Mouse (Mus musculus) heart, adult 9 months (tissue): ENCODE measurements at regions not wholly inside any gene's neighbourhood (a gene's known extent, or its start where the extent isn't known, plus 50 kb on each side); places are given as distances from the start of the nearest gene placed in this dataset.

Experiments used
- DNase-seq, 2 experiments: peaks; one replicate each; pipeline ENCODE4 v3.0.0; 2022; ENCODE audit warnings: low spot score in 2 of 2

- DNase-seq: no peak
Measured at GRCm38 (mm10) chr12:109952933-109953332, 325.9 kb upstream of the Dio3 start.

GRCm38 (mm10) chr12:109957305-109957704 is 321.6 kb upstream of the Dio3 start:
- DNase-seq: no peak

GRCm38 (mm10) chr12:109958357-109959085 is 320.3 kb upstream of the Dio3 start:
- DNase-seq: peak; percentile 12

GRCm38 (mm10) chr12:109966776-109967175 is 312.1 kb upstream of the Dio3 start:
- no peak for DNase-seq

GRCm38 (mm10) chr12:109968303-109968702 is 310.6 kb upstream of the Dio3 start:
- DNase-seq: no peak

GRCm38 (mm10) chr12:109971508-109971907 is 307.4 kb upstream of the Dio3 start:
- no peak for DNase-seq

DNA sequence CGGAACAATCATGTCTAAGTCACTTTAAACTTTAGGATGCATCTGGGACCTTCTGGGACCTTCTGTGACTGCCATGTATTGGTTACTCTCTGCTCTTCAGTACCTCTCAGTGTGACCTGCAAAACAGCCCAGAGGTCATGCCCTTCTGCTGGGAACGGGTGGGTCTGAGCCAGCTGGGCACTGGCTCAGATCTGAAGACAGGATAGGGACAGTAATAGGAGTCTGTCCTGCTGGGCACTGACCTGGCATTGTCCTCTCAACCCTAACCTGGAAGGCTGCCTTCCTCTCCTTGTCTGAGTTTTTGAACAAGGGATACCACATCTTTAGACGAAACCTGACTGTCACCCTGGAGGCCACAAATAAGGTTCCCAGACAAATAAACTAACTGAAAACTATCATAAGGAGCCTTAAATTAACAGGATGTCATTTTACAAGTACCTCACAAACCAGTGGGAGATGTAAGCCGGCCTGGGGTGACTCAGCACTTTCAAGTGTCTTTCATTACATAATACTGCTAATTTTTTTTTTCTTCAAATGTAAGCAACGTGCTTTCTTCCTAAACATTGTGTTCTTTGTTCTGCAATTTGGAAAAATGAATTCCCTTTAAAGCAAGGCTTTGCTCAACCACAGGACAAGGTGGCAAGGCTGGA is 306.4 kb upstream of the Dio3 start:
- no peak for DNase-seq

GRCm38 (mm10) chr12:109973598-109973997 is 305.3 kb upstream of the Dio3 start:
- no peak for DNase-seq

DNA sequence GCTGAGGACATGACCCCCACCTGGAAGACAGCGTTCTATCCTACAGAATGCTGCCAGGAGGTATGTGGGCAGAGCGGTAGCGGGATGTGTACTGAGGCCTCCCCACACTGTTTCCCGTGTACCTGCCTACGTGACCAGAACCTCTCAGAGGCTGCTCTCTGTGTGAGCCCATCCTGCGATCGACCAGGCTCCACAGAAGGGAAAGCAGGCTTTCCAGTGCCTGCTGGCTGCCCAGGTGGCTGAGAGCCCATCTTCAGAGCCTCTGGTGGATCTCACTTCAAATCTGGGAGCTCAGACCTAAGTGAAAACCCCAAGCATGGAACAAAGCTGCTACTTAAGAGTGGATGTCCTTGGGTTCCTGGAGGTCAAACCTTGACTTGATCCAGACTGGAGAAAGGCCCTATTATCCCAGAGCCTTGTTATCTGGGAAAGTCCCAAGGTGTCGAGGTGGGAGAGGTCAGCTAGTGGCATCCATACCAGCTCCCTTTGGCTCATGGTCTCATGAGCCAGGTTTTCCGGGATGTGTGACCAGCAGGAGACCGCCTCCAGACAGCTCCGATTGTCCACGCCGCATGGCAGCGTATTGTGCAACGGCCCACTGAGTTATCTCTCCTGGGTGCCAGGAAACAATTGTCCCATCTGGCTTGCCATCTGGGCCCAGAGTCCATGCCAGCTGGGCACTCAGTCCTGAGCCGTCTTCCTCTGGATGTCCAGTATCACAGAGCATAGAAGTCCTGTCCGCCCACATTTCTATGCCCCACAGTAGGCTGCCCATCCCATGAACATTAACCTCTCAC is 303.5 kb upstream of the Dio3 start:
- no peak for DNase-seq

DNA sequence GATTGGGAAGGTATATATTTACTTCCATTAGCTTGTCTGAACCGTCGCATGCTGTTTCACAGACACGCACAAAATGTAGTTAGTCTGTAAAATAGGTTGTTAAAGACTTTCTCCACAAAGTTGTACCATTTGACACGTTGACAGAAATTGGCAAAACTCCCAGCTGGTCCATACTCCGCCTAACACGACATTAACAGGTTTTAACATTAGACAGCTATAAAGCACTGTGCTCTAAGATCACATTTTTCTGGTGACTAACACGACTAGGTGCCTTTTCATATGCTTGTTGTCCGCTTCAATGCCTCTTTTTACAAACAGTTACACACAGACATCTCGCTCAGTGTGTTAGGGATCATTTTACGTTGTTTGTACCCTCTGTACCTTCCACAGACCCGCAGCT is 294.2 kb upstream of the Dio3 start:
- no peak for DNase-seq

DNA sequence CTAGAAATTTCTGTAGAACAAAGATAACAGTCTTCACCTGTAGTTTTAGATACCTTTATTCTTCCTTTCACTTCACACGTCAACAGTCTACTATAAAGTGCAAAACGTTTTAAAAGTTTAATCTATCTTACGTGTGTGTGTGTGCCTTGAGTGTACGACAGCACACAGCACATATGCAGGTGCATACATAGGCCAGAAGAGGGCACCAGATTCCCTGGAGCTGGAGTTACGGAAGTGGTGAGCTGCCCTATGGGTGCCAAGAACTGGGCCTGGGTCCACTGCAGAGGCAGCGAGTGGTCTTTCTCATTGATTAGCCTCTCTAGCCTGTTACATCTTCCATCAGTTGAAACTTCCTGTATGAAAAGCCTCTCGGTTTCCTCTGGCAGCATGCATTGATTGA is 285.5 kb upstream of the Dio3 start:
- no peak for DNase-seq

DNA sequence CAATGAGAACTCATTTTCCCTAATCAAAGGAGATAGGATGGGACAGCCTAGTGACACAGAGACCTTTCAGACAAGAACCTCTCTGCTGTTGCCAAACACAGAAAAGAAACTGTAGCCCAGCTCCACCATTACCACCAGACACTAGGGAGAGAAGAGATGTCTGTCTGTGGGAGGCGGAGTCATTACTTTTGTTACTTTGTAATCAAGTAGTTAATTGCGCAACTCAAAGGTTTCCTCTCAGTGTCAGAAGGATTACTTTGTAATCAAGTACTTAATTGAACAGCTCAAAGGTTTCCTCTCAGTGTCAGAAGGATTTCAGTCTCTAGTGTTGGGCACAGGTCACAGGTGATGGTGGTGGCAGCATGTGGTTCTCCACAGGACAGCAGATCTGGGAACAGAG is 276.2 kb upstream of the Dio3 start:
- DNase-seq: no peak

DNA sequence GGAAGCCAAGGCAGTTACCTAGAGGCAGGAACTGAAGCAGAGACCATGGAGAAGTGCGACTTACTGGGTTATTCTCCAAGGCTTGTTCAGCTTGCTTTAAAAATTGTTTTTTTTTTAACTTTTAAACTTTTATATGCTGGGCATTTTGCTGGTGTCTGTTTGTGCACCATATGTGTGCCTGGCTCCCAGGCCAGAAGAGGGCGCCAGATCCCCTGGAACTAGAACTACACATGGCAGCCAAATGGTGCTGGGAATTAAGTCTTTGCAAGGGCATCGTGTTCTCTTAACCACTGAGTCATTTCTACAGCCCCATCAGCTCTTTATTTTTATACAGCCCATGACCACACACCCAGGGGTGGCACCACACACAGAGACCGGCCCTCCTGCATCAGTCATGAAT is 269.7 kb upstream of the Dio3 start:
- DNase-seq: no peak

GRCm38 (mm10) chr12:110020541-110021470 is 258.1 kb upstream of the Dio3 start:
- no peak for DNase-seq

DNA sequence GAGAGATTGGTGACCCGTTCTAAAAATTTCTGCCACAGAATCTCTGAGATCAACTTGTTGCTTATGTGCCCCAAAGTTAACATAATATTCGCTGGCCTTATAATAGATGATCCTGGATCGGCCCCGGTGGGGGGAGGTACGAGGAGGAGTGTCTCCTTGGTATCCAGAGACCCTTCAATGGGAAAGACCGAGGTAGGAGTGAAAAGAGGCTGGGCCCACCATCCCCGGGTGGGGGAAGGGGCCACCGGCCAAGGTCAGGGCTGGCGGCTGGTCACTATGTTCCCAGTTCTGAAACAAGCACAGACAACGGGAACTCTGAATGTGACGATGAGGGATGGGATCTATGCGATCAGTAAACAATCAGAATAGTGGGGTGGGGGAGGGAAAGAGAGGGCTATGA is 257.2 kb upstream of the Dio3 start:
- no peak for DNase-seq

DNA sequence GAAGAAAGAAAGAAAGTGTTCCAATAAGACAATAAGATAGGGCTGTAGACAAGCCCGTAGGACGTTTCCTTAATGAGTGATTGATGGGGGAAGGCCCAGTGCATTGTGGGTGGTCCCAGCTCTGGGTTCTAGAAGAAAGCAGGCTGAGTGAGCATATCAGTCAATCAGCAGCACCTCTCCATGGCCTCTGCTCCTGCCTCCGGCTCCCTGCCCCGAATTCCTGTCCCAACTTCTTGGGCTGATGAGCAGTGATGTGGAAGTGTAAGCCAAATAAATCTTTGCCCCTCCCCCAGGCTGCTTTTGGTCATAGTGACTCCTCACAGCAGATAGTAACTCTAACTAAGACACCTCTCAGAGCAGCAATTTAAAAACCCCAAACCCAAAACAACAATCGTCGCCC is 256.2 kb upstream of the Dio3 start:
- no peak for DNase-seq

- no peak for DNase-seq
Measured at GRCm38 (mm10) chr12:110023192-110024101, 255.4 kb upstream of the Dio3 start.

DNA sequence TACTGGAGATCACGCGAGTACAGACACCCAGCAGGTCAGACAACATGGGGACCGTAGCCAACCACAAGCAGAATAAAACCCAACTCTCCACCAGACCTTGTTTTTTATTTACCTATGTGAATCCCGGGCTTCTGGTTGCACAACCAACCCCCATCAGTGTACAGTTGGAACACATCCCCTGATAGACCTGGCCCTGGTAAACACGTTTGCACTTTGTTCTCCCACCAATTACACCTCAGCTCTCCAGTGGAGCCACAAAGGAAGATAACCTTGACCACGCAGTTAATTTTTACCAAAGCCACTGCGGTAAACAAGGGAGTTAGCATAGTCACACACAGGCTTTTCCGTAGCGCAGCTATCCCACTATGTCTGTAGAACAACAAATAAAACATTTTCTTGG is 254.6 kb upstream of the Dio3 start:
- no peak for DNase-seq

GRCm38 (mm10) chr12:110025171-110025570 is 253.7 kb upstream of the Dio3 start:
- no peak for DNase-seq

DNA sequence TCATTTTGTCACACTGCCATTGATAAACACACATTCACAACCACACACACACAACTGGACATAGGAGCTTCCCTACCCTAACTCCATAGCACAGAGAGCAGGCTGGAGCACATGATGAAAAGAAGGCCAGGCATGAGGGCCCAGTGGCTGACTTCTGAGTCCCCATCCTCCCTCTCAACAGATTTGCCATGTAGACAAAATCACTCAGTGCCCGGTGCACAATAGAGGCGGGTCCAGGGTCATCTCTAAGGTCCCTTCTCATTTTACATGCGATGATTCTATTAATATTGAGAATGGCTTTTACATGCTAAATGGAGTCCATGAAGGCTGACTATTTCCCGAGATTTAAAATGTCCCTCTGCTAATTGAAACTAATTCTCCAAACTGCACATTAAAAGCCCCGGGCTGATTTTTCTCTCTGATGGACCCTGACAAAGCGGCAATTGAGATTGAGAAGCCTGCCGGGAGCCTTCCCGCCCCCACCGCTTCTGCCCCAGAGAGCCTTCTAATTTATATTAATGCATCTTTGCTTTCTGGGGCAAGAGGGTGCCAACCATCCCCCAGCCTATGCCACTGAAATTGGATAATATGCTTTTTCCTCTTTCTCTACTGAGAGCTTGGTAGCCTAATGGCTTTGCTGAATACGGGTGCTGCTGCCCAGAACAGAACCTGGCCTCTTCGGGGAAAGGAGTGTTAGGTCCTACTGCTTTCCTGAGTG is 252.7 kb upstream of the Dio3 start:
- no peak for DNase-seq
